Mouse (Mus musculus) lung, postnatal 0 days (tissue): ENCODE measurements around the gene Cd200r1. TPM values are rescaled to one million over a fixed set of nuclear protein-coding genes. Genes with fewer than 3 reads are reported as not detected.

ENCODE experiments used
- ATAC-seq: fragments of 200-750 bp; cut with Nextera tagmentation; 2 replicates; pipeline ENCODE4 v1.8.0; 2017; ENCODE audit warnings: moderate library complexity
- DNase-seq: peaks from one replicate; pipeline ENCODE4 v3.0.0-alpha.2; 2016; ENCODE audit warnings: low spot score
- H3K27ac ChIP-seq: fragments of 300-500 bp; sonication (generic); 2 replicates; pipeline ENCODE4 v1.5.1; 2014; ENCODE audit warnings: antibody characterized with exemption, mild to moderate bottlenecking, low read length, mixed read lengths
- H3K27me3 ChIP-seq: fragments of 300-500 bp; sonication (generic); replicated peaks from 2 replicates; pipeline ENCODE4 v1.6.1; 2014; ENCODE audit warnings: low read length, mixed read lengths; ENCODE audit not compliant: insufficient read depth
- H3K36me3 ChIP-seq: fragments of 300-500 bp; sonication (generic); 2 replicates; pipeline ENCODE4 v1.6.1; 2014; ENCODE audit warnings: low read length, mixed read lengths; ENCODE audit not compliant: insufficient read depth
- H3K4me1 ChIP-seq: fragments of 300-500 bp; sonication (generic); 2 replicates; pipeline ENCODE4 v1.6.1; 2014; ENCODE audit warnings: antibody characterized with exemption, low read depth, low read length, mixed read lengths; ENCODE audit not compliant: insufficient read depth
- H3K4me2 ChIP-seq: fragments of 300-500 bp; sonication (generic); replicated peaks from 2 replicates; pipeline ENCODE4 v1.6.1; 2014; ENCODE audit warnings: low read depth, mild to moderate bottlenecking, low read length, moderate library complexity, mixed read lengths
- H3K4me3 ChIP-seq: fragments of 300-500 bp; sonication (generic); 2 replicates; pipeline ENCODE4 v1.5.1; 2014; ENCODE audit warnings: low read depth, low read length
- H3K9ac ChIP-seq: fragments of 300-500 bp; sonication (generic); replicated peaks from 2 replicates; pipeline ENCODE4 v1.6.1; 2014; ENCODE audit warnings: low read depth, mild to moderate bottlenecking
- H3K9me3 ChIP-seq: fragments of 300-500 bp; sonication (generic); 2 replicates; pipeline ENCODE4 v1.6.1; 2016; ENCODE audit warnings: low read length, mixed read lengths
- CTCF ChIP-seq: IDR thresholded peaks from 2 replicates; pipeline ENCODE4 v1.5.1; 2016; ENCODE audit warnings: antibody characterized with exemption, mild to moderate bottlenecking
- EP300 ChIP-seq: IDR thresholded peaks from 2 replicates; pipeline ENCODE4 v1.6.1; 2016; ENCODE audit warnings: antibody characterized with exemption, mild to moderate bottlenecking, control low read depth
- WGBS: fragments of 180-500 bp; shearing (Covaris S2); extraction: QIAGEN DNeasy Blood & Tissue Kit; methylation state at CpG from one replicate; pipeline ENCODE4 v1.1.7; 2014; 5-methylcytosine and 5-hydroxymethylcytosine counted together
- polyA plus RNA-seq: library from polyadenylated mRNA; unstranded; fragments of >200 nt; fragmentation: Nextera tagmentation; extraction: Ambion mirVana; gene quantifications from 2 replicates; pipeline ENCODE4 v1.2.1, GENCODE M21; 2015

Gene Cd200r1
- polyA plus RNA-seq, 1 experiment from 2014 or later = 3.8 TPM

DNA sequence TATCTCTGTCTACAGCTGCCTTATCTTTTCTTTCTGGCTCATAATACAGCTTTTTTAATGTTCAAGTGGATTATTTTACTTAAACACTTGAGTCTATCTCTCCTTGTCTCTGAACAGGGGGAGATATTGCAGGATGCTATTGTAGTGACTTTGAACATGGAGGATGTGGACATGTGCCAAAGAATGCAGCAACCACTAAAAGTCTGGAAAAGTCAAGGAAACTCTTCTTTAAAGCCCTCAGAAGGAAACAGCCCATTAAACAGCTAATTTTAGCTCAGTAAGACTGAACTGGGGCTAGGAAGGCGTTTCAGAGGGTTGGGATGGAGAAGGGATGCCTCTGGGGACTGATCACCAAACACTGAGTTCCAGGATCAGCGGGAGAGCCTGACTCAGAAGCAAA is 42.9 kb upstream of the Cd200r1 start:
- H3K9me3 ChIP-seq = no peaks in the 10 kb centered on the region
- 0 out of 2 replicates have a peak overlapping the region, but pooled peaks have one; percentile 2 for H3K4me2 ChIP-seq
- TF ChIP-seq CTCF = no peak
- H3K36me3 ChIP-seq = no peaks in the 10 kb centered on the region
- H3K27ac ChIP-seq = 0 out of 2 replicates have a peak overlapping the region, but pooled peaks have one; percentile 33
- peaks cover 9% of the 10 kb centered on the region for H3K4me1 ChIP-seq
- ATAC-seq (no peak), DNase-seq (no peak)
- no peaks in the 10 kb centered on the region for H3K27me3 ChIP-seq
- WGBS = 28% methylated on average over 2 of the region's 2 CpGs
- H3K9ac ChIP-seq = no peak overlapping the region
- no peak overlapping the region for H3K4me3 ChIP-seq

GRCm38 (mm10) chr16:44724083-44724787 is 41.3 kb upstream of the Cd200r1 start, which contains the start of gene Nepro:
Gene Nepro (plus strand): TSS chr16:44724301.
- peak; percentile 96 for DNase-seq

DNA sequence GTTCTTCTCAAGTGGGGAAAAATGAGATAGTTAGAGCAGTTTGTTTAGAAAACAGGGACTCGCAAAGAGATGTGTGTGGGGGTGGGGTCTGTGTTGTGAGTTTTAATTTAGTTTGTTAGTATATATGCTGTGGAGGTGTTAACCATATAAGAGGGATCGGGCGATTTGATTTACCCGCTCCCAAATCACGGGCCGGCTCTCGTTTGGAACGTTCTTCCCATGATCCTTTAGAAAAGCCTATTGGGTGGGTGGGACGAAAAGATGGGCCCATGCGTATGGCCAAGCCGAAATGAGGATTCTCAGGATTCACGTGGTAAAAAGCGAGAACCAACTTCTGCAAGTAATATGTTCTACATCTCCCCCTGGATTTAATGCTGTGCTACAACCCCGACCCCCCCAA is 40.7 kb upstream of the Cd200r1 start:
- peak overlapping the region; percentile 86 for H3K9ac ChIP-seq
- WGBS = 0% methylated on average over 14 of the region's 14 CpGs
- H3K36me3 ChIP-seq = peaks cover 9% of the 10 kb centered on the region
- no peak; the same call in 1 of the 2 replicates for ATAC-seq
- H3K27ac ChIP-seq = peak overlapping the region; percentile 96
- no peaks in the 10 kb centered on the region for H3K9me3 ChIP-seq
- peak overlapping the region; percentile 84 for H3K4me2 ChIP-seq
- peak; percentile 52 for DNase-seq
- TF ChIP-seq CTCF (no peak), EP300 (no peak)
- H3K4me3 ChIP-seq = peak overlapping the region; percentile 89
- H3K27me3 ChIP-seq = no peaks in the 10 kb centered on the region
- H3K4me1 ChIP-seq = peaks cover 9% of the 10 kb centered on the region

More at GRCm38 (mm10) chr16:44724083-44724787, 41.3 kb upstream of the Cd200r1 start, which contains the start of gene Nepro:
- ATAC-seq = peak; percentile 98
- Histone ChIP-seq H3K4me2 (peak within 1 kb of the TSS; percentile 84), H3K9ac (peak within 1 kb of the TSS; percentile 86), H3K4me3 (peak within 1 kb of the TSS; percentile 89), H3K9me3 (no peaks in the 10 kb centered on the region), H3K27me3 (no peaks in the 10 kb centered on the region), H3K36me3 (peaks cover 3% of the 10 kb centered on the region; the same call in 1 of the 2 replicates), H3K4me1 (peaks cover 9% of the 10 kb centered on the region), H3K27ac (peak within 1 kb of the TSS; percentile 96)
- under 1% methylated on average over 62 of the region's 64 CpGs for WGBS
- TF ChIP-seq EP300 = no peak
- peak; percentile 42 for TF ChIP-seq CTCF

DNA sequence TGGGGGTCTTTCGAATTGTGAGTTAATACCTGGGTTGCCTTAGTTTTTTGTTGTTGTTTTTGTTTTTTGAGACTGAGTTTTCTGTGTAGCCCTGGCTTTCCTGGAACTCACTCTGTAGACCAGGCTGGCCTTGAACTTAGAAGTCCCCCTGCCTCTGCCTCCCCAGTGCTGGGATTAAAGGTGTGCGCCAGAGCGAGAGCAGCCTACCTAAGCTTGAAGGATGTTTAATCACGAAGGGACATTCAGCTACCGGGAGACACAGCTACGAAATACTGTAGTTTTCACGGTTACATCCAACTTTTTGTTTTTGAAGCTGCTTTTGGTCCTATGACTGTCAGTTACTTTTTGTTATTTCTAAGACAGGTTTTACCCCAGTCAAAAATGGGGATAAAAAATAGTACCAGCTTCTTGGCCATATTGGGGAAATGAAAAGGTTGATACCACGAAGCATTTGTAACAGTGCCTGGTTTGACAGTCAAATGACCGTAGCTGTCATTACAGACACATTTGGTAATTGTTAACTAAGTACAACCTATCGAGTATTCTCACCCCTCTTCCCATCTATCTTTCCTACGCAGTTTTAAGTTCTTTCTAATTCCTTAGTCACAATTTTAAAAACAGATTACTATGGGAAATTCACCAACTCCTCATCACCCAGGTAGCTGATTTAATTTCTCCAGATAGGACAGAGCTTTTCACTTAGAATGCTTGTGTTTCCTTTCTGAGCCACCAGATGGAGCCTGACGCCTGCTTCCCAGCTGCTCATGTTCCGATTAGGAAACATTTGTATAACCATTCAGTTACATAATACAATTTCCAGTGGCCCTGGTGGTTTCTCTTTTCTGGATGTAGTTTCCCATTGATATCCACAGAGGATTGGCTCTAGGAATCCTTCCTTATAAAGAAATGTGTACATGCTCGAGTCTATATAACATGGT is 40.0 kb upstream of the Cd200r1 start:
- peak; percentile 94 for DNase-seq
- H3K27me3 ChIP-seq = no peaks in the 10 kb centered on the region
- peak overlapping the region; percentile 86 for H3K9ac ChIP-seq
- H3K9me3 ChIP-seq = no peaks in the 10 kb centered on the region
- peak; percentile 7; the same call in 1 of the 2 replicates for ATAC-seq
- TF ChIP-seq EP300 (no peak; the same call in 1 of the 2 replicates), CTCF (peak; percentile 92)
- peak overlapping the region; percentile 89 for H3K4me3 ChIP-seq
- WGBS = 31% methylated on average over 14 of the region's 14 CpGs
- peaks cover 9% of the 10 kb centered on the region for H3K4me1 ChIP-seq
- H3K27ac ChIP-seq = peak overlapping the region; percentile 96; the same call in 1 of the 2 replicates
- peaks cover 11% of the 10 kb centered on the region for H3K36me3 ChIP-seq
- H3K4me2 ChIP-seq = peak overlapping the region; percentile 84

DNA sequence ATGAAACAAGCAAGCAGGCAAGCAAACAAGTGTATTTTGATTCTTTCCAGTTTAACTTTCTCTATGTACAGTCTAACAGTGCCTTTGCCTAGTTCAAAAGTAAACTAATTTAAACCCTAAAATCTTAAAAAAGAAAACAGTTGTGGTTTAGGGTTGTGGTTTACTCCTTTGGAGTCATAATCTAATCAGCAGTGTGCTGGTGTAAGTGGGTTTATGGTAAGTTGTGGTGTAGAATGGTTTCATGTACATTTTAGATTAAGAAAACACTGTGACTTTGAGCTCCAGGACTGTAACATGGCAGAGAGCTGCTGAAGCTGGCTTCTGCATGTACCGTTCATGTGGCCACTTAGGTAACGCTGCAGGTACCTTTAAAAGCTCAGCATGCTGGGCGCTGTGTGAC is 38.0 kb upstream of the Cd200r1 start:
- DNase-seq (no peak), ATAC-seq (no peak)
- H3K9ac ChIP-seq = no peak overlapping the region
- 94% methylated on average over 3 of the region's 3 CpGs for WGBS
- TF ChIP-seq EP300 = no peak
- no peak for TF ChIP-seq CTCF
- no peak overlapping the region for H3K4me3 ChIP-seq
- no peaks in the 10 kb centered on the region for H3K9me3 ChIP-seq
- H3K27me3 ChIP-seq = no peaks in the 10 kb centered on the region
- peaks cover 9% of the 10 kb centered on the region for H3K4me1 ChIP-seq
- no peak overlapping the region for H3K4me2 ChIP-seq
- peaks cover 12% of the 10 kb centered on the region for H3K36me3 ChIP-seq
- H3K27ac ChIP-seq = no peak overlapping the region

DNA sequence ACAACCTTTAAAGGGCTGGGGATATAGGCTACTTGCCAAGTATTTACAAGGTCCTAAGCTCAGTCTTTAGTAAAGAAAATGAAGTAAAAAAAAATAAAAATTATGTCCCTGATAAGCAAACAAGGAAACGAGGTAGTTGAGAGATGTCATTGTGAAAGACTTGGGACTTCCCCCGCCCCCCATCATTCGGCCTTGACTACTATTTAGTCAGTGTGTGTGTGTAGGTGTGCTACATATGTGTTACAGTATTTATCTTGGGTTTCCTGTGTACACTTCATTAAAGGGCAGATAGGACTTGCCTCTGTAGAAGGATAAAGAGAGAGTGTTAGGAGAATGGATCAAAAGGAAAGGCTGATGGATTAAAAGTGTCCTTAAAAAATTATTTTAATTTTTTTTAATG is 31.5 kb upstream of the Cd200r1 start:
- Histone ChIP-seq H3K36me3 (peaks cover 29% of the 10 kb centered on the region), H3K9ac (no peak overlapping the region), H3K9me3 (no peaks in the 10 kb centered on the region), H3K4me2 (no peak overlapping the region), H3K4me3 (no peak overlapping the region), H3K27ac (no peak overlapping the region), H3K4me1 (no peaks in the 10 kb centered on the region), H3K27me3 (no peaks in the 10 kb centered on the region)
- DNase-seq (no peak), ATAC-seq (no peak)
- TF ChIP-seq EP300 (no peak), CTCF (no peak)
- 46% methylated on average over 3 of the region's 3 CpGs for WGBS
